Mouse (Mus musculus): Measurements from ENCODE around the gene Dpyd. TPM values are rescaled to one million over a fixed set of nuclear protein-coding genes. Genes with fewer than 3 reads are reported as not detected.

The Dpyd gene
- polyA plus RNA-seq, 1 experiment from 2014 or later: 9.1 TPM

DNA sequence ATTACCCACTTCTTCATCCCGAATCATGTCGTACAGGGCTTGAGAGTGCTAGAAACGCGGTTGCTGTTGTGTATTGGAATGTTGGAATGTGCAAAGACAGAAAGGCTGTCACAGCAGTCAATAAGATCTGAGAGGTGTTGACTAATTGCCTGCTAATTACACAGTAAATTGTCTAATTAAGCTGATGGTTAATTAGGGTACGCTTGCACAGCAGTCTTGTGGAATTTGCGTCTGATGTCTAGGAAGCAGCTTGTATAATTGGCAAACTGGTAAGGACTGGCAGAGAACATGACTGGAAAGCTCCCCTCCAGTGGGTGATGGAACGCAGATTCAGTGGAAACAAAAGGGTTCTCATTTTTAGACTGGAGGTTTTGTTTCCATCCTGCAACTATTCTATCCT, 459.3 kb downstream of the Dpyd start:
- H3K9me3 ChIP-seq: no peaks in the 10 kb centered on the region
- ATAC-seq (ENCODE audit: low FRiP score, low read depth): no peak
- no peak overlapping the region for H3K9ac ChIP-seq
- no peaks in the 10 kb centered on the region for H3K27me3 ChIP-seq
- no peak overlapping the region for H3K27ac ChIP-seq
- H3K4me1 ChIP-seq: no peaks in the 10 kb centered on the region
- H3K4me3 ChIP-seq: no peak overlapping the region
- no peaks in the 10 kb centered on the region for H3K36me3 ChIP-seq
- H3K4me2 ChIP-seq (replicated peaks): no peak overlapping the region
- 60% methylated on average over 7 of the region's 7 CpGs for WGBS

DNA sequence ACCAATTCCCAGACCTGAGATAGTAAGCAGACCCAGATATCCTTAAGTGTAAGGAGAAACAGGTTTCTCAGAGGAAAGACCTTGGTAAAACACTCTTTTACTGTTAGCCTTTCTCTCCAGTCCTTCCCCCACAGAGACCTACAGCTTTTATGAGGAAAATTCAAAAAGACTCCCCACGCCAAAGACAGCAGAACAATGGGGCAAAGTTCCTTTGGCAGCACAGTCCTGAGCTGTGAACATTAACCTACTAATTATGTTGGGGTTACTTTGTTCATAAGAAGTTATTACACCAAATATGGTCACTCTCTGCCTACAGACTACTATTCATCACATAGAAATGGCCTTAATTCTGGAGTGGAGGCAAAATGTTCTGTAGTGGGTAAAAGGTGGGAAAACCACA, 480.7 kb downstream of the Dpyd start:
- ATAC-seq (ENCODE audit: low FRiP score, low read depth): no peak
- H3K4me2 ChIP-seq (replicated peaks): no peak overlapping the region
- 70% methylated on average over 1 of the region's 1 CpGs for WGBS
- H3K36me3 ChIP-seq: no peaks in the 10 kb centered on the region
- no peaks in the 10 kb centered on the region for H3K9me3 ChIP-seq
- H3K27ac ChIP-seq: no peak overlapping the region
- H3K4me1 ChIP-seq: no peaks in the 10 kb centered on the region
- H3K9ac ChIP-seq: no peak overlapping the region
- H3K27me3 ChIP-seq: no peaks in the 10 kb centered on the region
- H3K4me3 ChIP-seq: no peak overlapping the region

DNA sequence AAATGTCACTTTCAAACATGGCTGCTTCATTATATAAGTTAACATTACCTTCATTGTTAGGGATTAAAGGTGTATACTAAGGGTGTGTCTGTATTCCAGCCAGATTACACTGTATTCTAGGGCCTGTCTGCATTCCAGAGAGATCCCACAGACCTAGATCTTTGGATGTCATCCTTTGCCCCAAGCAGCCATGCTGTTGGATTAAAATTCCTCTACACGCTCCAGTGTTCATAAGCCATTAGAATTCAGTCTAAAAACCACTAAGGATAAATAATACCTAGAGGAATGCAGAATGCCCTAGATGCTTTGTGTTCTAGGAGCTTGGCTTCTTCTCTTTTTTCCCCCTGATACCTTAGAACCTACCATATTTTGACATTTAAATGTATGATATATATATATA, 494.2 kb downstream of the Dpyd start:
- Histone ChIP-seq H3K27me3 (no peaks in the 10 kb centered on the region), H3K4me3 (no peak overlapping the region), H3K4me1 (no peaks in the 10 kb centered on the region), H3K9ac (no peak overlapping the region), H3K9me3 (no peaks in the 10 kb centered on the region), H3K36me3 (no peaks in the 10 kb centered on the region), H3K4me2 (replicated peaks) (no peak overlapping the region), H3K27ac (no peak overlapping the region)
- no peak for ATAC-seq (ENCODE audit: low FRiP score, low read depth)
- WGBS: 97% methylated on average over 1 of the region's 1 CpGs

DNA sequence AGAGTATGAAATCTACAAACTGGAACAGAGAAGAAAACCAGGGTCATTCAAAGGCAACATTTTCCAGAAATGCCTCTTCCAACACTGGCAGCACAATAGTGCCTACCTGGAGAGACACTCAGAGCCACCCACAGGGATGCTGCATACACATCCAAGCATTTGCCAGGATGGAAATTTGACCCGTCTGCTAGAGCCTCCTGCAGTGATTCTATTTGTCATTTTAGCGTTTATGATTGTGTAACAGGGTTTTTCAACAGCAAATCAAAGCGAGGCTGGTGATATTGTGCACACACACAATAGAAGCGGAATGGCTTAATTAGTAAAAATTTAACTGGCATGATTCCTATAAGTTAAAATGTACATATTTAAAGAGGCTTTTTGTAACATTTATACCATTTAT, 501.3 kb downstream of the Dpyd start:
- no peak overlapping the region for H3K27ac ChIP-seq
- ATAC-seq (ENCODE audit: low FRiP score, low read depth): no peak
- H3K9me3 ChIP-seq: no peaks in the 10 kb centered on the region
- H3K4me1 ChIP-seq: no peaks in the 10 kb centered on the region
- H3K27me3 ChIP-seq: no peaks in the 10 kb centered on the region
- H3K9ac ChIP-seq: no peak overlapping the region
- no peak overlapping the region for H3K4me3 ChIP-seq
- H3K36me3 ChIP-seq: no peaks in the 10 kb centered on the region
- H3K4me2 ChIP-seq (replicated peaks): no peak overlapping the region
- 46% methylated on average over 4 of the region's 4 CpGs for WGBS

DNA sequence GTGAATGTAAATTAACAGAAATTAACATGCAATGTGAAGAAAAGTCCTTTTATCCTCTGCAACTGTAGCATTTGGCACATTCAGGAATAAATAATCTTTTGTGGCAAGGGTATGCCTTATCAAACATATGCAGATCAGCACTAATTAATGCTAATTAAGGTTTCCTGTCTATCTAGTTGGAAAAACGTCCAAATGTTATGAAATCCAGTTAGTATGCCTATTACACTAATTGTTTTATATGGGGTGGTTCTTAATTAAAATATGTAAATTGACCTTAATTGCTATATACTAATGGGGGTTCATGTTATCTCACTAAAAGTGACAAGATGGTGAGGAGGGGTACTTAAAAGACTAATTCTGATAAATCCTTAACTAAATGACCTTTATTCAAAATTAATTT, 501.7 kb downstream of the Dpyd start:
- Histone ChIP-seq H3K9ac (no peak overlapping the region), H3K4me1 (no peaks in the 10 kb centered on the region), H3K27me3 (no peaks in the 10 kb centered on the region), H3K4me3 (no peak overlapping the region), H3K9me3 (no peaks in the 10 kb centered on the region), H3K27ac (no peak overlapping the region), H3K36me3 (no peaks in the 10 kb centered on the region), H3K4me2 (replicated peaks) (no peak overlapping the region)
- no peak for ATAC-seq (ENCODE audit: low FRiP score, low read depth)
- 13% methylated on average over 1 of the region's 1 CpGs for WGBS

DNA sequence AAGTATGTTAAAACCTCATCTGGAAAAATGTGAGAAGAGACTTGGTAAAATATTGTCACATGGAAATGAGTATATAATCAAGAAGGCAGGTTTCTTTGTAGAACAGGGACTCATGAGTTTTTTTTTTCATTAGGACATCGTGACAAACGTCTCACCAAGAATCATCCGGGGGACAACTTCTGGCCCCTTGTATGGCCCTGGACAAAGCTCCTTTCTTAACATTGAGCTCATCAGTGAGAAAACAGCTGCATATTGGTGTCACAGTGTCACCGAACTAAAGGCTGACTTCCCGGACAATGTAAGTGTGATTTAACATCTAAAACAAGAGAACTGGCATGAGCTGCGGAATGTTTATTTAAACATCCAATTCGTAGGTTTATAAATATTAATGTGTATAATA, 502.8 kb downstream of the Dpyd start:
- no peak for ATAC-seq (ENCODE audit: low FRiP score, low read depth)
- H3K9me3 ChIP-seq: no peaks in the 10 kb centered on the region
- no peak overlapping the region for H3K4me3 ChIP-seq
- H3K4me1 ChIP-seq: no peaks in the 10 kb centered on the region
- 81% methylated on average over 7 of the region's 7 CpGs for WGBS
- H3K4me2 ChIP-seq (replicated peaks): no peak overlapping the region
- no peak overlapping the region for H3K27ac ChIP-seq
- no peaks in the 10 kb centered on the region for H3K36me3 ChIP-seq
- H3K9ac ChIP-seq: no peak overlapping the region
- H3K27me3 ChIP-seq: no peaks in the 10 kb centered on the region

DNA sequence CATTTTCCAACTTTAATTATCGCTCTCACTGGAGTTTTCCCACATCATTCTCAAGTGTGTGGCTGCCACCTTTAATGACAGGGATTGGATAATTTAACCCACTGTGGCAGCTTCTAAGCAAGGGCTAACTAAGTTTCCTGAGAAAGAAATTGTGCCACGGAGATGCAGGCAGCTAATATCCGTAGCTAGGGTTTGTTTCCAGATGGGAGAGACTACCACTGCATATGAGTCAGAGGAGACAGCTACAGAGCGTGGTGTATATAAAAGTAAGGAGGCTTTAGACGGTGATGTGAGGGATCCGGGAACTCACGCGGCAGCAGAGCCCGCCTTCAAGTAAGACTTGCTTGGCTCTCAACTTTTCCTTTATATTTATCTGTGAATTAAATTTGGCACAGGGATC, 505.3 kb downstream of the Dpyd start:
- WGBS: 77% methylated on average over 9 of the region's 9 CpGs
- Histone ChIP-seq H3K9ac (no peak overlapping the region), H3K27me3 (no peaks in the 10 kb centered on the region), H3K4me2 (replicated peaks) (no peak overlapping the region), H3K4me1 (no peaks in the 10 kb centered on the region), H3K9me3 (no peaks in the 10 kb centered on the region), H3K4me3 (no peak overlapping the region), H3K36me3 (no peaks in the 10 kb centered on the region), H3K27ac (no peak overlapping the region)
- ATAC-seq (ENCODE audit: low FRiP score, low read depth): no peak

DNA sequence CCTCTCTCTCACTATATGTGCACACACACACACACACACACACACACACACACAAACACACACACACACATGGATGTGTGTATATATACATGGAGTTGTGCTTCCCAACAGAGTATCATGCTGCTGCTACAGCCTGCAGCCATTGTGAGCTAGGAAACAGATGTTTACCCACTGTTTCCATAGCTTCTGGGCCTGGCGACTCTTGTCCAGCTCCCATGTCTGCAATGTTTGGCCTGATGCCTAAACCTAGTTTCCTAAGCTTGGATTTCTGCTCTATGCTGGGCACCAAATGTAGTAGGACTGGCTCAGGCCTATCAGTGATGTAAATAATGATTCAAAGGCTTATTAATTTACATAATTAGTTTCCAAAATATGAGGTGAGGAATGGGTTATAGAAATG, 524.7 kb downstream of the Dpyd start:
- 42% methylated on average over 1 of the region's 1 CpGs for WGBS
- 0 out of 2 replicates have a peak, but pooled peaks have one; percentile 32 for ATAC-seq (ENCODE audit: low FRiP score, low read depth)
- no peaks in the 10 kb centered on the region for H3K9me3 ChIP-seq
- no peaks in the 10 kb centered on the region for H3K4me1 ChIP-seq
- H3K27me3 ChIP-seq: no peaks in the 10 kb centered on the region
- H3K9ac ChIP-seq: no peak overlapping the region
- H3K4me2 ChIP-seq (replicated peaks): no peak overlapping the region
- no peaks in the 10 kb centered on the region for H3K36me3 ChIP-seq
- H3K27ac ChIP-seq: no peak overlapping the region
- no peak overlapping the region for H3K4me3 ChIP-seq

DNA sequence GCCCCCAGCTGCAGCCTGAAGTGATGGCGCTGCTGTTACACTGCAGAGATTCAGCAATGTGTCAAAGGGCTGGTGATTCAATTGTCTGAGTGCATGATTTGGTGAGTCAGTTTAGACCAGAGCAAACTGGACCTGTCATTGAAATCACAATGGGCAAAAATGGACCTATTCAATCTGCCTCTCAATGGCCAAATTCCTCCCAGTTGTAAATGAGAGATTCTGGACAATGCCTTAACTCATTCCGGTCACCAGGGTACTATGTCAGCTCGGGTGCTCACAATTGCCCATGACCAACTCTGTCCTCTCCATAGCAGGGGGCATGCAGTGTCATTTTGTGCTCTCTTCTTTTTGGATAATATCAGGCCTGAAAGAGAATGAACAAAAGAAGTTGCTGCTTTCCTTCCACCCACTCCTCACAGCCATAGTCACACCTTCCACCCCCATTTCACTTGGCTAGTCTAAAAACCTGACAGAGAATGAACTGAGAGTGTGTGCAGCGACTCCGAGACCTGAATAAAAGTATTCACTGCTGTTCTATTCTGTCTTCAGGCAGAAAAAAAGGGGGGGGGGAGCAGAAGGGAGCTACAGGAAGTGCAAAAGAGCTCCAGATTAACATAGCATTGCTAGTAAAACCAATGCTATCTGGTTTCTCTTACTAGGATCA, 533.4 kb downstream of the Dpyd start:
- Histone ChIP-seq H3K27me3 (no peaks in the 10 kb centered on the region), H3K27ac (no peak overlapping the region), H3K9ac (no peak overlapping the region), H3K9me3 (no peaks in the 10 kb centered on the region), H3K4me2 (replicated peaks) (no peak overlapping the region), H3K4me1 (no peaks in the 10 kb centered on the region), H3K4me3 (no peak overlapping the region), H3K36me3 (no peaks in the 10 kb centered on the region)
- WGBS: 75% methylated on average over 5 of the region's 5 CpGs
- no peak for ATAC-seq (ENCODE audit: low FRiP score, low read depth)

DNA sequence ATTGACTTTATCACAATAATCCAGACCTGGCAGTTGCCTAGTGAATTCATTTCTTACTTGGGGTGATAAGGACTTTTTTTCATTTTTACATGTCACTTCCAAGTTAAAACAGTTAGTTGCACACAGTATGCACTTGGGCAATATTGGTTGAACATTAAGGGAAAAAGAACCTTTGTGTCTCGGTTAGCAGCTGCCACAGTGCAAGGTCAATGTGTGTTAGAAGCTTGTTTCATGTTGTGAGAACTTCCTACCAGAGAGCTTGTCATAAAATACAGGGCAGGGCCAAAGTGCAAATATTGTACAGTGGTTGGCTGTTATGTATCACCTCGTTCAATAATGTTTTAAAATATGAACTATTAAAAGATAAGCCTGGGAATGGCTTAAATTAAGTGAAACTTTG, 564.1 kb downstream of the Dpyd start:
- no peak overlapping the region for H3K27ac ChIP-seq
- H3K9me3 ChIP-seq: no peaks in the 10 kb centered on the region
- no peak overlapping the region for H3K9ac ChIP-seq
- no peaks in the 10 kb centered on the region for H3K36me3 ChIP-seq
- no peak overlapping the region for H3K4me2 ChIP-seq (replicated peaks)
- H3K27me3 ChIP-seq: no peaks in the 10 kb centered on the region
- no peaks in the 10 kb centered on the region for H3K4me1 ChIP-seq
- H3K4me3 ChIP-seq: no peak overlapping the region
- no peak for ATAC-seq (ENCODE audit: low FRiP score, low read depth)
- WGBS: 54% methylated on average over 2 of the region's 2 CpGs

DNA sequence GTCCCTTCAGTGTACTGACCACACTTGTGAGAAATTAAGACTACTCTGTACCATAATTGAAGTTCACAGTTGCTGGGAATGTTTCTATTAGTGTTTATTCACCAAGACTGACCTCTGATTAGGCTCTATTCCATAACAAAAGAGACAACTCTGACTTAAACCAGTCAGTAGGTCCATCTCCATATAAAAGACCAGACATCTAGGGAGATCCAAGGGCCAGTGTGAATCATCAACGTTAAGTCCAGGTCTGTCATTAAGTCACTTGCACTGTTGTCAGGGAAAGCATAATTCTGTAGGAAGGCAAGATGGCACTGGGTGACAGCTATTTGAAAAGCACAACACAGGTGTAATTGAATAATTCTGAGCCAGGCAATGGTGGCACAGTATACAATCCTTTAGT, 566.1 kb downstream of the Dpyd start:
- Histone ChIP-seq H3K4me2 (replicated peaks) (no peak overlapping the region), H3K27ac (no peak overlapping the region), H3K27me3 (no peaks in the 10 kb centered on the region), H3K9ac (no peak overlapping the region), H3K4me1 (no peaks in the 10 kb centered on the region), H3K4me3 (no peak overlapping the region), H3K9me3 (no peaks in the 10 kb centered on the region), H3K36me3 (no peaks in the 10 kb centered on the region)
- no peak for ATAC-seq (ENCODE audit: low FRiP score, low read depth)
- WGBS: 74% methylated on average over 1 of the region's 1 CpGs

DNA sequence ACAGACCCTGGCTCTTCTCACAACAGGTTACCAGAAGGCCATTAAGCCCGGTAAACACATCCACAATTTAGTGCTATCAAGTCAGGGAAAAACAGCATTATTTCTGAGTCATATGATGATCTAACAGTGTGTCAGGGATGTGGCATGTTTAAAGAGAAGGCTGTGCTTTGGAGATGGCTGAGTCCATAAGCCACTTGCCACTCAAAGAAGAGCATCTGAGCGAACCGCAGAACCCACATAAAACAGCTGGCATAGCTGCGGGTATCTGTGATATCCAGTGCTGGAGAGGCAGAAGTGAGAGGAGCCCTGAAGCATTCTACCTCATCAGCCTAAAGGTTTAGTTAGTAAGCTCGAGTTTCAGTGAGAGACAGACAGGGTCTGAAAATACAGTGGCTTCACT, 581.1 kb downstream of the Dpyd start:
- H3K4me3 ChIP-seq: no peak overlapping the region
- 36% methylated on average over 5 of the region's 5 CpGs for WGBS
- no peak overlapping the region for H3K27ac ChIP-seq
- H3K36me3 ChIP-seq: no peaks in the 10 kb centered on the region
- H3K27me3 ChIP-seq: no peaks in the 10 kb centered on the region
- no peak for ATAC-seq (ENCODE audit: low FRiP score, low read depth)
- H3K4me1 ChIP-seq: peaks cover 15% of the 10 kb centered on the region; the same call in 1 of the 2 replicates
- H3K4me2 ChIP-seq (replicated peaks): no peak overlapping the region
- H3K9ac ChIP-seq: no peak overlapping the region
- H3K9me3 ChIP-seq: 0 out of 2 replicates have a peak, but pooled peaks cover 5% of the 10 kb centered on the region

DNA sequence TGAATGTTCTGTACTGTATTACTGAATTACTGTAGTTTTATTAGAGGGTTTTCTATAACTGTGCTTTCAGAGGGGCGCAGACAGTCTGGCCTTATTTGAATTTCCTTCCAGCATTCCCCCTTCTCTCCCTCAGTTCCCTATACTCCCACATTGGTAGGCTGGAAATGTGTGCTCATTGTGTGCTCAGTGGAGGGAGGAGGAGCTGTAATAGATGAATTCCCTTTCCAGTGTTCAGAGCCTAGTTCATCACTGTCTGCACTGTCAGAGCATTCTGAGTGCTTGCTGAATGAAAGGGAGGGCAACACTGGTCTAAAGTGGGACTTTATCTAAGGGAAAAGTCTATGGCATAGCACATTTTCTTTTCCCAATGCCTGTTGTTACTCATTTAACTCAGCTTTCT, 582.9 kb downstream of the Dpyd start:
- Histone ChIP-seq H3K4me2 (replicated peaks) (no peak overlapping the region), H3K27me3 (no peaks in the 10 kb centered on the region), H3K4me3 (no peak overlapping the region), H3K36me3 (no peaks in the 10 kb centered on the region), H3K9ac (no peak overlapping the region), H3K9me3 (0 out of 2 replicates have a peak, but pooled peaks cover 5% of the 10 kb centered on the region), H3K4me1 (peaks cover 15% of the 10 kb centered on the region; the same call in 1 of the 2 replicates), H3K27ac (no peak overlapping the region)
- no peak for ATAC-seq (ENCODE audit: low FRiP score, low read depth)
- 88% methylated on average over 1 of the region's 1 CpGs for WGBS
